Mouse (Mus musculus) liver, embryonic 14.5 days (tissue): ENCODE measurements around the gene Nxpe3. TPM values are rescaled to one million over a fixed set of nuclear protein-coding genes. Genes with fewer than 3 reads are reported as not detected.
A peak's percentile ranks its signal among the peaks of the same experiment; 100 is the strongest.

ENCODE experiments used
- ATAC-seq: fragments of 200-750 bp; cut with Nextera tagmentation; 2 replicates; pipeline ENCODE4 v1.8.0; 2017; ENCODE audit warnings: moderate number of reproducible peaks, mild to moderate bottlenecking, moderate library complexity; ENCODE audit not compliant: insufficient read depth
- DNase-seq, 3 experiments: peaks; one replicate each; pipeline ENCODE4 v3.0.0-alpha.2; 2012 to 2013; ENCODE audit warnings: low read depth in 3 of 3, low spot score in 3 of 3
- H3K27ac ChIP-seq: fragments of 300-500 bp; sonication (generic); 2 replicates; pipeline ENCODE4 v1.5.1; 2014; ENCODE audit warnings: moderate library complexity, mild to moderate bottlenecking, control low read depth, inconsistent platforms
- H3K27me3 ChIP-seq: fragments of 300-500 bp; sonication (generic); 2 replicates; pipeline ENCODE4 v1.6.1; 2014; ENCODE audit warnings: mild to moderate bottlenecking, low read length, moderate library complexity; ENCODE audit not compliant: control insufficient read depth, insufficient read depth
- H3K36me3 ChIP-seq: fragments of 300-500 bp; sonication (generic); replicated peaks from 2 replicates; pipeline ENCODE4 v1.6.1; 2014; ENCODE audit warnings: low read depth; ENCODE audit not compliant: control insufficient read depth, insufficient read depth
- H3K4me1 ChIP-seq, 2 experiments: fragments of 200-500 bp in 1 of 2; fragments of 300-500 bp in 1 of 2; sonication (generic) in 1 of 2; replicated peaks; 2 replicates each; pipeline ENCODE4 v1.6.1; 2012 to 2014; ENCODE audit warnings: antibody characterized with exemption in 1 of 2, inconsistent platforms in 1 of 2, low read length in 1 of 2; ENCODE audit not compliant: control insufficient read depth in 2 of 2, insufficient read depth in 2 of 2
- H3K4me2 ChIP-seq: fragments of 300-500 bp; sonication (generic); 2 replicates; pipeline ENCODE4 v1.6.1; 2014; ENCODE audit warnings: low read depth, mild to moderate bottlenecking, control low read depth, moderate library complexity
- H3K4me3 ChIP-seq, 2 experiments: fragments of 200-500 bp in 1 of 2; fragments of 300-500 bp in 1 of 2; sonication (generic) in 1 of 2; 2 replicates each; pipeline ENCODE4 v1.5.1; 2012 to 2014; ENCODE audit warnings: low read depth in 2 of 2, low read length in 2 of 2, mild to moderate bottlenecking in 2 of 2, control low read depth in 1 of 2, inconsistent platforms in 1 of 2, moderate library complexity in 1 of 2; ENCODE audit not compliant: insufficient read depth in 1 of 2
- H3K9ac ChIP-seq: fragments of 300-500 bp; sonication (generic); replicated peaks from 2 replicates; pipeline ENCODE4 v1.6.1; 2014; ENCODE audit warnings: mild to moderate bottlenecking, control low read depth, moderate library complexity
- H3K9me3 ChIP-seq: fragments of 300-500 bp; sonication (generic); 2 replicates; pipeline ENCODE4 v1.6.1; 2016; ENCODE audit warnings: low read length, mixed read lengths; ENCODE audit not compliant: control insufficient read depth
- CTCF ChIP-seq: IDR thresholded peaks from 2 replicates; pipeline ENCODE4 v1.5.1; 2016; ENCODE audit warnings: antibody characterized with exemption, low read depth, control low read depth
- EP300 ChIP-seq: IDR thresholded peaks from 2 replicates; pipeline ENCODE4 v1.6.1; 2016; ENCODE audit warnings: antibody characterized with exemption, low read depth
- WGBS: fragments of 180-500 bp; shearing (Covaris S2); extraction: QIAGEN DNeasy Blood & Tissue Kit; methylation state at CpG from one replicate; pipeline ENCODE4 v1.1.7; 2014; ENCODE audit not compliant: insufficient replicate concordance; 5-methylcytosine and 5-hydroxymethylcytosine counted together
- polyA plus RNA-seq, 2 experiments: library from polyadenylated mRNA; depleted of rRNA in 1 of 2; stranded (reverse) in 1 of 2; unstranded in 1 of 2; fragments of >200 nt; fragmentation: Nextera tagmentation in 1 of 2; extraction: Ambion mirVana in 1 of 2; gene quantifications; 2 replicates each; pipeline versions ENCODE4 v1.2.1 to v1.2.3; 2012 to 2014

Nxpe3 gene
- polyA plus RNA-seq, 2 experiments = 0.33 to 0.83 TPM

- no peak overlapping the region for H3K4me2 ChIP-seq
- no peaks in the 10 kb centered on the region for H3K36me3 ChIP-seq
- H3K4me3 ChIP-seq = no peak overlapping the region
- H3K27ac ChIP-seq = no peak overlapping the region
- H3K27me3 ChIP-seq = no peaks in the 10 kb centered on the region
- H3K9ac ChIP-seq = no peak overlapping the region
- DNase-seq = no peak
- no peaks in the 10 kb centered on the region; a peak in 1 of 4 replicates for H3K4me1 ChIP-seq
- TF ChIP-seq EP300 (no peak), CTCF (no peak)
- no peaks in the 10 kb centered on the region for H3K9me3 ChIP-seq
- no peak for ATAC-seq
- WGBS = 81% methylated on average over 3 of the region's 3 CpGs
These were observed 50.2 kb downstream of the Nxpe3 start for GRCm38 (mm10) chr16:55844847-55845246.

- Histone ChIP-seq H3K27me3 (no peaks in the 10 kb centered on the region), H3K36me3 (no peaks in the 10 kb centered on the region)
- TF ChIP-seq EP300 = no peak
- no peak for TF ChIP-seq CTCF
These were observed 51.2 kb downstream of the Nxpe3 start for GRCm38 (mm10) chr16:55843919-55844318.

GRCm38 (mm10) chr16:55843134-55843533 is 52.0 kb downstream of the Nxpe3 start:
- Histone ChIP-seq H3K36me3 (no peaks in the 10 kb centered on the region), H3K4me3 (no peak overlapping the region), H3K4me2 (no peak overlapping the region), H3K9me3 (no peaks in the 10 kb centered on the region), H3K4me1 (peaks cover 0 to 5% of the 10 kb centered on the region in 2 experiments; a peak in 2 of 4 replicates), H3K27me3 (no peaks in the 10 kb centered on the region), H3K27ac (no peak overlapping the region), H3K9ac (no peak overlapping the region)
- TF ChIP-seq CTCF (no peak), EP300 (no peak)
- WGBS = 71% methylated on average over 5 of the region's 5 CpGs
- DNase-seq = no peak
- ATAC-seq = no peak

More at GRCm38 (mm10) chr16:55843919-55844318, 51.2 kb downstream of the Nxpe3 start:
- H3K4me1 ChIP-seq = peaks cover 0 to 4% of the 10 kb centered on the region in 2 experiments; a peak in 2 of 4 replicates
- H3K27ac ChIP-seq = no peak overlapping the region
- H3K9ac ChIP-seq = no peak overlapping the region
- no peak for DNase-seq
- H3K4me3 ChIP-seq = no peak overlapping the region
- H3K4me2 ChIP-seq = no peak overlapping the region
- H3K9me3 ChIP-seq = no peaks in the 10 kb centered on the region
- 78% methylated on average over 12 of the region's 12 CpGs for WGBS
- ATAC-seq = no peak

GRCm38 (mm10) chr16:55841506-55841905 is 53.6 kb downstream of the Nxpe3 start:
- TF ChIP-seq CTCF (no peak), EP300 (no peak)
- Histone ChIP-seq H3K4me2 (no peak overlapping the region), H3K4me3 (no peak overlapping the region), H3K9ac (no peak overlapping the region), H3K36me3 (no peaks in the 10 kb centered on the region), H3K27ac (no peak overlapping the region), H3K9me3 (no peaks in the 10 kb centered on the region), H3K27me3 (no peaks in the 10 kb centered on the region), H3K4me1 (peaks cover 0 to 10% of the 10 kb centered on the region in 2 experiments; a peak in 2 of 4 replicates)
- WGBS = 75% methylated on average over 6 of the region's 6 CpGs
- DNase-seq (no peak), ATAC-seq (no peak)

GRCm38 (mm10) chr16:55838510-55839474 is 56.3 kb downstream of the Nxpe3 start, which contains the start of gene Nfkbiz:
Gene Nfkbiz, minus strand, starts transcription at chr16:55838899.
- DNase-seq (peak; percentile 43 to 75 (median 53)), ATAC-seq (peak; percentile 90)
- Histone ChIP-seq H3K4me2 (peak within 1 kb of the TSS; percentile 78), H3K4me1 (peaks cover 0 to 11% of the 10 kb centered on the region in 2 experiments; a peak in 2 of 4 replicates), H3K27me3 (no peaks in the 10 kb centered on the region), H3K9me3 (no peaks in the 10 kb centered on the region), H3K9ac (peak within 1 kb of the TSS; percentile 75), H3K4me3 (peak within 1 kb of the TSS; percentile 60 to 72), H3K27ac (peak within 1 kb of the TSS; percentile 51), H3K36me3 (no peaks in the 10 kb centered on the region)
- under 1% methylated on average over 40 of the region's 40 CpGs for whole genome bisulfite sequencing
- TF ChIP-seq EP300 = no peak
- TF ChIP-seq CTCF = no peak
